Mouse (Mus musculus) myocyte (in vitro differentiated cells): ENCODE measurements at regions not wholly inside any gene's neighbourhood (a gene's known extent, or its start where the extent isn't known, plus 50 kb on each side); places are given as distances from the start of the nearest gene placed in this dataset.

ENCODE experiments used
- H3K27me3 ChIP-seq: one replicate; pipeline ENCODE4 v1.6.1; 2011; ENCODE audit not compliant: control insufficient read depth, insufficient read depth, insufficient read length
- H3K36me3 ChIP-seq: one replicate; pipeline ENCODE4 v1.6.1; 2011; ENCODE audit not compliant: control insufficient read depth, insufficient read depth
- H3K4me2 ChIP-seq: one replicate; pipeline ENCODE4 v1.6.1; 2011; ENCODE audit warnings: low read depth, control low read depth
- H3K4me3 ChIP-seq: one replicate; pipeline ENCODE4 v1.5.1; 2011; ENCODE audit warnings: mild to moderate bottlenecking, control low read depth, moderate library complexity
- H3K79me2 ChIP-seq: one replicate; pipeline ENCODE4 v1.6.1; 2011; ENCODE audit not compliant: control insufficient read depth, insufficient read depth
- H3ac ChIP-seq: one replicate; pipeline ENCODE4 v1.6.1; 2011; ENCODE audit not compliant: control insufficient read depth, insufficient read length
- CEBPB ChIP-seq: IDR thresholded peaks from 2 replicates; pipeline ENCODE4 v1.6.1; 2011; ENCODE audit warnings: mild to moderate bottlenecking, moderate library complexity; ENCODE audit not compliant: poor library complexity, insufficient read depth, severe bottlenecking
- E2F4 ChIP-seq: IDR thresholded peaks from one replicate; pipeline ENCODE4 v1.6.1; 2011; ENCODE audit warnings: mild to moderate bottlenecking, control low read depth, moderate library complexity; ENCODE audit not compliant: insufficient read depth
- MAX ChIP-seq: IDR thresholded peaks from one replicate; pipeline ENCODE4 v1.6.1; 2011; ENCODE audit warnings: low read depth, mild to moderate bottlenecking, control low read depth
- MYOD1 ChIP-seq, 3 experiments: IDR thresholded peaks; one replicate each; pipeline ENCODE4 v1.6.1; 2011; ENCODE audit warnings: control low read depth in 2 of 3, low read depth in 2 of 3, mild to moderate bottlenecking in 2 of 3, moderate library complexity in 1 of 3; ENCODE audit not compliant: insufficient read length in 2 of 3, control insufficient read depth in 1 of 3
- MYOG ChIP-seq, 3 experiments: IDR thresholded peaks; one replicate each; pipeline ENCODE4 v1.6.1; 2011; ENCODE audit warnings: control low read depth in 2 of 3, low read depth in 2 of 3, mild to moderate bottlenecking in 2 of 3; ENCODE audit not compliant: insufficient read length in 2 of 3, control insufficient read depth in 1 of 3, insufficient read depth in 1 of 3
- POLR2A ChIP-seq: IDR thresholded peaks from one replicate; pipeline ENCODE4 v1.6.1; 2011; ENCODE audit warnings: low read depth, mild to moderate bottlenecking, control low read depth, moderate library complexity; ENCODE audit not compliant: insufficient read length
- POLR2AphosphoS2 ChIP-seq: IDR thresholded peaks from one replicate; pipeline ENCODE4 v1.6.1; 2011; ENCODE audit warnings: low read depth, control low read depth; ENCODE audit not compliant: insufficient read length
- REST ChIP-seq: IDR thresholded peaks from one replicate; pipeline ENCODE4 v1.6.1; 2011; ENCODE audit warnings: mild to moderate bottlenecking, control low read depth, moderate library complexity; ENCODE audit not compliant: insufficient read depth, insufficient read length
- SRF ChIP-seq: IDR thresholded peaks from one replicate; pipeline ENCODE4 v1.6.1; 2011; ENCODE audit warnings: low read depth; ENCODE audit not compliant: control insufficient read depth, insufficient read length
- TCF12 ChIP-seq: IDR thresholded peaks from one replicate; pipeline ENCODE4 v1.6.1; 2011; ENCODE audit warnings: mild to moderate bottlenecking, control low read depth; ENCODE audit not compliant: poor library complexity, insufficient read depth, severe bottlenecking
- TCF3 ChIP-seq: IDR thresholded peaks from one replicate; pipeline ENCODE4 v1.6.1; 2011; ENCODE audit warnings: low read depth, control low read depth; ENCODE audit not compliant: insufficient read length
- USF1 ChIP-seq: IDR thresholded peaks from one replicate; pipeline ENCODE4 v1.6.1; 2011; ENCODE audit warnings: low read depth, mild to moderate bottlenecking, control low read depth, moderate library complexity

DNA sequence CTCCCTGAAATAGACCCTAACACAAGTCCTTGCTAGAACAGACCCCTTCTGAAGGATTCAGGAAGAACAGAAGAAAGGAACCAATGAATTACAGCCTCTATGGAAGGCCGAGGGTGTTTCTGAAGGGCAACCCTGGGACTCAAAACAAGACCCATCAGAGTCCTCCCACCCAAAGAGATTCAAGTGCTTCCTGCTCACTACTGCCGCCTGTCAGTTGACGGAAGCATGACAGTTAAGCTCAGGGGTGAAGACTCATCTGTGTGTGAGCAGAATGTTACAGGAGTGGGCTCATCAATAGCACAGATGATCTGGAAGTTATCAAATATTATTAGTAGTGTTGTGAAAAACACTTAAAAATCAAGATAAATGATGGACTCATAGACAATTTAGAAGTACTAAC lies 411.9 kb upstream of the Slc35b3 start:
- H3K79me2 ChIP-seq, result no peaks in the 10 kb centered on the region
- no peak overlapping the region for H3ac ChIP-seq
- no peak overlapping the region for H3K4me3 ChIP-seq
- no peaks in the 10 kb centered on the region for H3K36me3 ChIP-seq
- TF ChIP-seq MYOG (IDR thresholded peaks at IDR 0.05; ENCODE audit: control insufficient read depth in 1 of 3, insufficient read depth in 1 of 3, insufficient read length in 2 of 3, low read depth in 2 of 3) (no peak), E2F4 (no peak)
- no peak overlapping the region for H3K4me2 ChIP-seq
- no peaks in the 10 kb centered on the region for H3K27me3 ChIP-seq

DNA sequence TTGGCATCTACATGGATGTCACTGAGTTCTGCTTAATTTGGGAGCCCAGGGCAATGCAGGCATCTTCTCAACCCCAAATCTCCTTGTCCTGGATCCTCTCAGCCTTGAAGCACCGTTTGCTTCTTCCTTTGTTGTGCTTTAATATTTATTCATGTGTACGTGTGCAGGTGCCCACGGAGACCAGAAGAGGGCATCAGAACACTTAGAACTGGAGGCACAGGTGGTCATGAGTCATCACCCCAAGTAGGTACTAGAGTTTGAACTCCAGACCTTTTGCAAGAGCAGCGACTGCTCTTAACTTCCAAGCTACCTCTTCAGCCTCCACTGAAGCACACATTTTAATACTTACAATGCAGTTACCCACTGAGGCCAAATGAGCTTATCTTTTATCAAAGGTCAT lies 403.0 kb upstream of the Slc35b3 start:
- TF ChIP-seq MYOD1 (IDR thresholded peaks at IDR 0.05; ENCODE audit: control insufficient read depth in 1 of 3, insufficient read length in 2 of 3, low read depth in 2 of 3) (no peak), SRF (no peak), E2F4 (no peak), MAX (no peak), TCF12 (no peak)
- Histone ChIP-seq H3K79me2 (no peaks in the 10 kb centered on the region), H3K4me2 (no peak overlapping the region), H3K27me3 (no peaks in the 10 kb centered on the region), H3K4me3 (no peak overlapping the region), H3ac (no peak overlapping the region), H3K36me3 (no peaks in the 10 kb centered on the region)

DNA sequence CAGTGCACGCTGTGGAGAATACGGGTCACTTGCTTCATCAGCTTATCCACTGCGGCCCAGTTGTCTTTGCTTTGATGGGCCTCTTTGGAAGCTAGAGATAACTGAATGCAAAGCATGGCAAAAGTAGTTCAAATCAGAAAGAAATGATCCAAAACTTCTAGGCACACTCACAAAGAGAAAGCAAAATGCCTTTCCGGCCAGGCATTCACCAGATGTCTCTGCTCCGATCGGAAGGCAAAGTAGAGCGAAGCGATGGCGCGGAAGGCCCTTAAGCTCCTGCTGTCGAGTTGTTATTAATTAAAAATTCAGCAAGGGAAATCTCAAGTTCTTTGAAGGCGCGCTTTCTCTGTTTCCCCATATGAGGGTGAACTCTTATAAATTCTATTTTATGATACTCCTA lies 401.9 kb upstream of the Slc35b3 start:
- no peaks in the 10 kb centered on the region for H3K79me2 ChIP-seq
- H3ac ChIP-seq, result no peak overlapping the region
- no peaks in the 10 kb centered on the region for H3K27me3 ChIP-seq
- H3K36me3 ChIP-seq, result no peaks in the 10 kb centered on the region
- no peak overlapping the region for H3K4me3 ChIP-seq
- no peak overlapping the region for H3K4me2 ChIP-seq
- TF ChIP-seq USF1, result no peak
- TF ChIP-seq TCF12, result no peak
- TF ChIP-seq SRF, result no peak

DNA sequence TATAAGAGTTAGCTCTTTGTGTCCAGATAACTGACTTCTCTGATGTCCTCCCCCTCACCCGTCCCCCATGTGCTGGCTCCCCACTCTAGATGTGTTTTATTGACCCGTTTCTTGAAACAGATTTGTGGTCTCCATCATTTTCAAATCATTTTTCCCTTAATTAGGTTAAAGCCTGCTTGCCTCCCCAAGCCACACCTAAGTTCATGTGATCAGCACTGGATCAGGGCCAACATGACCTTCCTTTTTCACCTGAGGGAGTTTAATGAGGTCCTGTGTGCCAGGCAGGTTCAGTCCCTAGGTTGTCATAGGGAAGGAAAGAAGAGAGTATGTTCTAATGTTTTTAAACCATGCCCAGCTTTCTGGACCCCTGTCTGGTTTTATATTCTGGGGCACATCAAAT lies 390.9 kb upstream of the Slc35b3 start:
- H3K27me3 ChIP-seq, result no peaks in the 10 kb centered on the region
- no peak overlapping the region for H3ac ChIP-seq
- no peak for TF ChIP-seq POLR2AphosphoS2
- TF ChIP-seq USF1, result no peak
- H3K36me3 ChIP-seq, result no peaks in the 10 kb centered on the region
- no peak overlapping the region for H3K4me2 ChIP-seq
- H3K79me2 ChIP-seq, result no peaks in the 10 kb centered on the region
- H3K4me3 ChIP-seq, result no peak overlapping the region

DNA sequence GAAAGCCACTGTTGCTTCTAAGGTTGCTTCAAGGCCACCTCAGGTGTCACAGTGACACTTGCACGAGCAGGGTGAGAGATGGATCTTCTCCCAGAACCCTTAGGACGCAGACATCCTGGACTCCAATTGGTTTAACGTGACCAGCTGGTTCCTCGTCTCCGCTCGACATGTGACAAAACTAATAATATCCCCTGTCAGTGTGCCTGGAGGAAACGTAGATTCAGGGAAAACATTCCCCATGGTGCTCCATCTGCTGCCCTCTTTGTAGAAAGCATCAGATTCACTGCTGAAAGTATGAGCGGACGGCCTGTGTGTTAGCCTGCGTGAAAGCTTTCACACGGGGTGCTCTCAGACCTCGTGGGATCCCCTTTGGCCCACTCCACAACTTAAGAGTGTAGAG lies 390.0 kb upstream of the Slc35b3 start:
- Histone ChIP-seq H3K27me3 (no peaks in the 10 kb centered on the region), H3K4me3 (no peak overlapping the region), H3K79me2 (no peaks in the 10 kb centered on the region), H3K36me3 (no peaks in the 10 kb centered on the region), H3ac (no peak overlapping the region), H3K4me2 (no peak overlapping the region)
- no peak for TF ChIP-seq POLR2AphosphoS2
- no peak for TF ChIP-seq CEBPB
- TF ChIP-seq TCF12, result no peak
- no peak for TF ChIP-seq MYOG (IDR thresholded peaks at IDR 0.05; ENCODE audit: control insufficient read depth in 1 of 3, insufficient read depth in 1 of 3, insufficient read length in 2 of 3, low read depth in 2 of 3)
- TF ChIP-seq POLR2A, result no peak
- no peak for TF ChIP-seq MAX
- no peak for TF ChIP-seq E2F4
- no peak for TF ChIP-seq REST
- no peak for TF ChIP-seq MYOD1 (IDR thresholded peaks at IDR 0.05; ENCODE audit: control insufficient read depth in 1 of 3, insufficient read length in 2 of 3, low read depth in 2 of 3)
- TF ChIP-seq SRF, result no peak
- no peak for TF ChIP-seq TCF3
- no peak for TF ChIP-seq USF1

DNA sequence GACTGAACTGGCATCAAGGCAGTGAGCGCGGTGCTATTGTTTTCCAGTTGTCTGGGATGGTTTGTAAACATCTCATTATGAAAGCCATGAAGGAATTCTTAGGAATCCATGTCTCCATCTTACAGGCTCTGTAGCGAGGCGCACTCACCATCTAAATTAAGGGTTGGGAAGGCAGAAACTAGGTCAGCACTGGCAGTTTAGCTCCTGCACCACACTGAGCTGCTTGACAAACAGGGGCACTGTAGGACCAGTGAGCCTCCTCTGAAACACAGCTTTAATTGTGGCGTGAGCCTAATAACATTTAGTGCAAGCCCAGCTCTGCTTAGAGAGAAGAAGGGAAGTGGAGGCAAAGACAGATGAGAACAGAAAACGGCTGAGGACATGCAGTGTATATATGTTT lies 387.1 kb upstream of the Slc35b3 start:
- Histone ChIP-seq H3K79me2 (no peaks in the 10 kb centered on the region), H3K36me3 (no peaks in the 10 kb centered on the region), H3K27me3 (no peaks in the 10 kb centered on the region), H3K4me3 (no peak overlapping the region), H3ac (no peak overlapping the region), H3K4me2 (no peak overlapping the region)
- no peak for TF ChIP-seq USF1
- no peak for TF ChIP-seq MAX
- no peak for TF ChIP-seq MYOG (IDR thresholded peaks at IDR 0.05; ENCODE audit: control insufficient read depth in 1 of 3, insufficient read depth in 1 of 3, insufficient read length in 2 of 3, low read depth in 2 of 3)
- no peak for TF ChIP-seq CEBPB
- TF ChIP-seq POLR2AphosphoS2, result no peak
- no peak for TF ChIP-seq REST
- TF ChIP-seq E2F4, result no peak
- no peak for TF ChIP-seq TCF12
- no peak for TF ChIP-seq TCF3
- TF ChIP-seq MYOD1 (IDR thresholded peaks at IDR 0.05; ENCODE audit: control insufficient read depth in 1 of 3, insufficient read length in 2 of 3, low read depth in 2 of 3), result no peak
